Mouse (Mus musculus): ENCODE results near the gene Syne1. TPM values are rescaled to one million over a fixed set of nuclear protein-coding genes. Genes with fewer than 3 reads are reported as not detected.
"Not testable (repeated sequence)": the region's sequence is repeated elsewhere in the genome, so short reads cannot be mapped to it uniquely, and the experiment has no call there.

Gene Syne1
- polyA plus RNA-seq, 1 experiment from 2014 or later = 3.6 TPM

DNA sequence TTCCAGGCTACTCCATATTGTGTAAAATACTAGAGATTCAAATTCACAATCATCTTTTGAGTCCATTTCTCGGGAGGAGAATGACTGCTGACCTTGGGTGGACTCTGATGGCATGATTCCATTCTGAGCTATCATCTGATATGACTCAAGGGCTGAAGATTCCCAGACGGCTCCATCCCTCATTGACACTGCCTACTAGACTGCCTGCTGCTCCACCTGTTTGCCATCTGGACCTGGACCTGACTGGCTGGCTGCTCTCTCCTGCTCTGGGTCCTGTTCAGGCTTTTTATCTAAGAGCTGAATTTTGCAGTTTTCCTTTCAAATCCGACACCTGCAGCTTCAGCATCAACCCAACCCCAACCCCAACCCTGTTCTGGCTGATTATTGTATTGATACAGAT is 46.5 kb downstream of the Syne1 start:
- Histone ChIP-seq H3K36me3 (ENCODE audit: control insufficient read depth, insufficient read depth, low read length) (no peaks in the 10 kb centered on the region), H3K27ac (replicated peaks) (no peak overlapping the region), H3K4me1 (replicated peaks; ENCODE audit: control insufficient read depth, insufficient read depth) (no peaks in the 10 kb centered on the region), H3K4me2 (replicated peaks; ENCODE audit: low read depth) (no peak overlapping the region), H3K9me3 (ENCODE audit: control insufficient read depth, low read length) (no peaks in the 10 kb centered on the region), H3K9ac (ENCODE audit: low read length) (no peak overlapping the region), H3K4me3 (ENCODE audit: low read depth, low read length) (no peak overlapping the region), H3K27me3 (ENCODE audit: control insufficient read depth, insufficient read depth, low read length) (no peaks in the 10 kb centered on the region)
- ATAC-seq (ENCODE audit: low FRiP score, low TSS enrichment) (no peak), DNase-seq (ENCODE audit: low spot score) (no peak)
- TF ChIP-seq CTCF (IDR thresholded peaks at IDR 0.05; ENCODE audit: low read depth) (no peak), EP300 (optimal IDR thresholded peaks at IDR 0.05) (no peak)
- WGBS = 53% methylated on average over 3 of the region's 3 CpGs

DNA sequence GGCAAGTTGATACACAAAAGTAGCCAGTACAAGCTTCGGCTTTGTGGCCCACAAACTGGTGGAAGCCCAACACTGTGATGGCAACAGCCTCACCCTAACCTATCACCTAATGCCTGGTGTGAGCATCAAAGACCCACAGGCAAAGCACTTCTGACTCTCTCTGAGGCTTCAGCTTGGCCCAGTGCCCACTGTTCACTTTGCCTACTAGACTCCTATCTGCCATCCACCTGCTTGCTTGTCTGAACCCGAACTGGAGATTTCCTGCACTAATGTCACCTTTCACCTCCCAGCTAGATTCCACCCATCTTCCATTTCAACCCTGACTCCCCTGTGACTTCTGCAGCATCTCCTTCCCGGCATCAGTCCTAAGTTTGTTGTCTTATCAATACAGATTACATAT is 47.4 kb downstream of the Syne1 start:
- no peaks in the 10 kb centered on the region for H3K27me3 ChIP-seq (ENCODE audit: control insufficient read depth, insufficient read depth, low read length)
- no peaks in the 10 kb centered on the region for H3K36me3 ChIP-seq (ENCODE audit: control insufficient read depth, insufficient read depth, low read length)
- DNase-seq (ENCODE audit: low spot score) (no peak), ATAC-seq (ENCODE audit: low FRiP score, low TSS enrichment) (no peak)
- 80% methylated on average over 3 of the region's 3 CpGs for WGBS
- H3K4me2 ChIP-seq (replicated peaks; ENCODE audit: low read depth) = no peak overlapping the region
- no peaks in the 10 kb centered on the region for H3K4me1 ChIP-seq (replicated peaks; ENCODE audit: control insufficient read depth, insufficient read depth)
- no peak overlapping the region for H3K27ac ChIP-seq (replicated peaks)
- TF ChIP-seq EP300 (optimal IDR thresholded peaks at IDR 0.05) (no peak), CTCF (IDR thresholded peaks at IDR 0.05; ENCODE audit: low read depth) (no peak)
- H3K4me3 ChIP-seq (ENCODE audit: low read depth, low read length) = no peak overlapping the region
- no peaks in the 10 kb centered on the region for H3K9me3 ChIP-seq (ENCODE audit: control insufficient read depth, low read length)
- no peak overlapping the region for H3K9ac ChIP-seq (ENCODE audit: low read length)

DNA sequence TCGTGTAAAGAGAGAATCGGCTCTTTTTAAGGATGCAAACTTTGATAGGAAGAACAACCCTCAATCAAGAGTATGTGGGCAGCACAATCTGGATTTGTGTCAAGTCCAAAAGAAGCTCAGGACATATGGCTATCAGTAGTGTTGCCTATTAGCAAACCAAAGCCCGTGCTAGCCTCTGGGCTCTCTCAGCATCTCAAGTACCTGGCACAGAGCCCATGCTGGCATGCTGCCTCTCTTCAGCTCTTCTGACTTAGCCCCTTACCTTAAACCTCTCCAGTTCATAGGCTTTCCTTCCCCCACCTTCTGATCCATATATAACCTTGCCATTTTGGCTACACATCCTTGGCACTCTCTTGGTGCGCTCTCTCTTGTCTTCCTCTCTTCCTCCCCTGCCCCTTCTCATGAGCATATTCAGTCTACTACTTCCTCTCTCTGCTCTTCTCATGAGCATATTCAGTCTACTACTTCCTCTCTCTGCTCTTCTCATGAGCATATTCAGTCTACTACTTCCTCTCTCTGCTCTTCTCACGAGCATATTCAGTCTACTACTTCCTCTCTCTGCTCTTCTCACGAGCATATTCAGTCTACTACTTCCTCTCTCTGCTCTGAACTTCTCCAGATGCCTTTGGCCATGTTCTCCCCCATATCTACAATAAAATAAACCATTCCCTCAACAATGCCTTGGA is 51.5 kb downstream of the Syne1 start:
- H3K27ac ChIP-seq (replicated peaks); DNase-seq (ENCODE audit: low spot score); H3K27me3 ChIP-seq (ENCODE audit: control insufficient read depth, insufficient read depth, low read length); H3K9ac ChIP-seq (ENCODE audit: low read length); H3K36me3 ChIP-seq (ENCODE audit: control insufficient read depth, insufficient read depth, low read length); H3K9me3 ChIP-seq (ENCODE audit: control insufficient read depth, low read length); ATAC-seq (ENCODE audit: low FRiP score, low TSS enrichment); H3K4me3 ChIP-seq (ENCODE audit: low read depth, low read length); H3K4me1 ChIP-seq (replicated peaks; ENCODE audit: control insufficient read depth, insufficient read depth); H3K4me2 ChIP-seq (replicated peaks; ENCODE audit: low read depth): not testable (repeated sequence)
- WGBS = 79% methylated on average over 6 of the region's 6 CpGs

DNA sequence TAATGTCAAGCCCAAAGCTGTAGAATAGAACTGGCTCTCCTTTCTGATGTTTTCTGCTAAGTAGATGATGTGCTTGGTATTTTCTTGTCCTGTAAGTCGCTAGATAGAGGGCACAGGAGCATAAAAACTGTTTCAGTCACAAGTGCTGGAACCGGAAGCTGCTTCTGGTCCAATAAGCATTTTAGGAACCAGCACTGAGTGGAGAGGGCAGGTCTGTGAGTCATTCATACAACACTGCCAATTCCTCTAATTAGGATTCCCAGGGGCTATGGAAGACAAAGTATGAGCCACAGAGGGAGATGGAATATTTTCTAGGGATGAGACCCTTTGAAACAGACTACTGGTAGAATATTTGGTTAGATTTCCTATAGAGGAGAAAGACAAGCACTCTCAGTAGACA is 53.4 kb downstream of the Syne1 start:
- Histone ChIP-seq H3K4me3 (ENCODE audit: low read depth, low read length) (no peak overlapping the region), H3K27me3 (ENCODE audit: control insufficient read depth, insufficient read depth, low read length) (no peaks in the 10 kb centered on the region), H3K4me2 (replicated peaks; ENCODE audit: low read depth) (no peak overlapping the region), H3K9me3 (ENCODE audit: control insufficient read depth, low read length) (no peaks in the 10 kb centered on the region), H3K4me1 (replicated peaks; ENCODE audit: control insufficient read depth, insufficient read depth) (no peaks in the 10 kb centered on the region), H3K36me3 (ENCODE audit: control insufficient read depth, insufficient read depth, low read length) (no peaks in the 10 kb centered on the region), H3K9ac (ENCODE audit: low read length) (no peak overlapping the region), H3K27ac (replicated peaks) (no peak overlapping the region)
- 62% methylated on average over 2 of the region's 2 CpGs for WGBS
- no peak for TF ChIP-seq EP300 (optimal IDR thresholded peaks at IDR 0.05)
- TF ChIP-seq CTCF (IDR thresholded peaks at IDR 0.05; ENCODE audit: low read depth) = no peak
- ATAC-seq (ENCODE audit: low FRiP score, low TSS enrichment) = no peak
- no peak for DNase-seq (ENCODE audit: low spot score)

DNA sequence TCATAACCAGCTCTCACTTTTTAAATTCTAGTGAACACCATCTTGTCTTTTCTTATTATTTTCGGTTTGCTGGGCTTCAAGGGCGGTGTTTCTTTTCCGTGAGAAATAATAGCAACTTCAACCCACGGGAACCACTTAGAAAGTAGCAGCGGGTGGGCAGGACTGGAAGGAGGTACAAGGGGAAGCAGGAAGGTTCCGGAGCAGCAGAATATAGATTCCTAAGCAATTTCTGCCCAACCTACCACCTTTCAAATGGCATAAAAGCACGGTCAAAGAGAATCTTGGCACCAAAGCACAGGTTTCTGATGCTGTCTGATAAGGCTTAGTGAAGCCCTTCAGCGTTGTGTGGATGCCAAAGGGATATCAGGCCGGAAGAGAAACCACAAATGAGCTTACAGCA is 60.2 kb downstream of the Syne1 start:
- H3K4me3 ChIP-seq (ENCODE audit: low read depth, low read length) = no peak overlapping the region
- 81% methylated on average over 9 of the region's 9 CpGs for WGBS
- no peak for DNase-seq (ENCODE audit: low spot score)
- H3K4me1 ChIP-seq (replicated peaks; ENCODE audit: control insufficient read depth, insufficient read depth) = no peaks in the 10 kb centered on the region
- no peaks in the 10 kb centered on the region for H3K27me3 ChIP-seq (ENCODE audit: control insufficient read depth, insufficient read depth, low read length)
- H3K36me3 ChIP-seq (ENCODE audit: control insufficient read depth, insufficient read depth, low read length) = no peaks in the 10 kb centered on the region
- ATAC-seq (ENCODE audit: low FRiP score, low TSS enrichment) = no peak
- no peaks in the 10 kb centered on the region for H3K9me3 ChIP-seq (ENCODE audit: control insufficient read depth, low read length)
- H3K27ac ChIP-seq (replicated peaks) = no peak overlapping the region
- TF ChIP-seq CTCF (IDR thresholded peaks at IDR 0.05; ENCODE audit: low read depth) (no peak), EP300 (optimal IDR thresholded peaks at IDR 0.05) (no peak)
- H3K4me2 ChIP-seq (replicated peaks; ENCODE audit: low read depth) = no peak overlapping the region
- H3K9ac ChIP-seq (ENCODE audit: low read length) = no peak overlapping the region

DNA sequence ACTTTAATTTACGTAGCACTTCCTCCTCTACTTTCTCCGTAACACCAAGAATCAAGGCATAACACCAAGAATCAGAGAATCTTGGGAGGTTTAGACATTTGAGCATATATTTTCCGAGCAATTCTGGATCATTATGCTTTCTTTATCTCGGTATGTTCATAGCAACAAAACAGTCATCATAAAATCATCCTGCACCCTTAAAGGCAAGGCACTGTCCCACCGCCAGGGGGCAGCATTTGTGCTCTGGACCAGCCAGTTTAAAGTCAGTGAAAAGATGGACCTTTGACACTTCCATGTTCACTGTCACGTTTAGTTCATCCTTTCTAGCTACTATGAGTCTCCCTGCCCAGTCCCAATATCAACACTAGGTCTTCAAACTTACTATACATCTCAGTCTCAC is 61.3 kb downstream of the Syne1 start:
- Histone ChIP-seq H3K36me3 (ENCODE audit: control insufficient read depth, insufficient read depth, low read length) (no peaks in the 10 kb centered on the region), H3K9me3 (ENCODE audit: control insufficient read depth, low read length) (no peaks in the 10 kb centered on the region), H3K4me2 (replicated peaks; ENCODE audit: low read depth) (no peak overlapping the region), H3K27ac (replicated peaks) (no peak overlapping the region), H3K4me1 (replicated peaks; ENCODE audit: control insufficient read depth, insufficient read depth) (no peaks in the 10 kb centered on the region), H3K9ac (ENCODE audit: low read length) (no peak overlapping the region), H3K4me3 (ENCODE audit: low read depth, low read length) (no peak overlapping the region), H3K27me3 (ENCODE audit: control insufficient read depth, insufficient read depth, low read length) (no peaks in the 10 kb centered on the region)
- 62% methylated on average over 6 of the region's 6 CpGs for whole genome bisulfite sequencing
- DNase-seq (ENCODE audit: low spot score) (no peak), ATAC-seq (ENCODE audit: low FRiP score, low TSS enrichment) (no peak)
- TF ChIP-seq CTCF (IDR thresholded peaks at IDR 0.05; ENCODE audit: low read depth) (peak; percentile 58), EP300 (optimal IDR thresholded peaks at IDR 0.05) (no peak)
